Mouse (Mus musculus): ENCODE measurements around the gene Hs3st6. TPM values are rescaled to one million over a fixed set of nuclear protein-coding genes. Genes with fewer than 3 reads are reported as not detected.
A peak's percentile ranks its signal among the peaks of the same experiment; 100 is the strongest.

Gene Hs3st6
- total RNA-seq, 1 experiment = 1.6 TPM

DNA sequence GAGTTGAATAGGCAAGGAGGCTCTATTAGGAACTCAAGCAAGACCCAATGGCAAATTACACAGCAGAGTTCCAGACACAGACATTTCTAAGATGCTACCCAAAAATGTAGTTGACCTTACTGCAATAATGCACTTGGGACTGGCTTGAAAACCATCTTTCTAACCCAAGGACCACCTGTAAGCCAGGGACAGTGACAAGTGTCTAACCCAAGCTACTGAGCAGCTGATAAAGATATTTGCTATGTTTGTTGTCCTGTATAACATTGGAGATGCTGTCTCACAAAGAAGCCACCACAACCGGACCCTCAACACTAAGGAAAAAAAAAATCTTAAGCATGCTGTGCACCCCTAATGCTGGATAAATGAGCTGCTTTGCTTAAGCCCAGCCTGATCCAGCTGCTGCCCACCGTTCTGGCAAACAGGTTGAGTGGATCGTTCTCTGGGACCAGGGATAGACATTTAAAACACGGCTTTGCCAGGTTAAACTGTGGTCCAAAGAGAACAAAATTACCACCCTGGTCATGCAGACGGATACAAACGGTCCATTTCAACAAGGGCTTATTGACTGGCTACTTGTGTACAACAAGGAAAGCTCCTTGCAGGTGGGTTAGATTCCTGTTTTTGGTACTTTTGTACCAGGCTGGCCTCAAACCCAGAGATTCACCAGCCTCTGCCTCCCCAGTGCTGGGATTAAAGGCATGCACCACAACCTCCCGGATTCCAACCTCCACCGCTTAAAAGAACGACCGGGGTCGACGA is 29.5 kb upstream of the Hs3st6 start:
- H3K4me1 ChIP-seq (ENCODE audit: control insufficient read depth in 2 of 2, insufficient read depth in 2 of 2, low read length in 2 of 2, poor library complexity in 1 of 2) = peaks cover 0 to 8% of the 10 kb centered on the region in 2 experiments; a peak in 1 of 4 replicates
- H3K27ac ChIP-seq (ENCODE audit: insufficient read depth, low read depth, low read length, poor library complexity, severe bottlenecking) = no peak overlapping the region
- H3K9ac ChIP-seq (ENCODE audit: insufficient read depth, low read depth, low read length, poor library complexity, severe bottlenecking) = peak overlapping the region; percentile 95
- no peak for DNase-seq (ENCODE audit: low read depth, low spot score)
- TF ChIP-seq CHD2 (IDR thresholded peaks at IDR 0.05; ENCODE audit: low read depth, low read length) (no peak), MAFK (IDR thresholded peaks at IDR 0.05; ENCODE audit: insufficient read depth, low read depth, low read length) (no peak), ZNF384 (IDR thresholded peaks at IDR 0.05; ENCODE audit: low read depth, low read length) (no peak), ZC3H11A (IDR thresholded peaks at IDR 0.05; ENCODE audit: borderline replicate concordance, low read depth, low read length) (no peak), HCFC1 (IDR thresholded peaks at IDR 0.05; ENCODE audit: borderline replicate concordance, insufficient read depth, low read length) (no peak)
- peak overlapping the region; percentile 73 to 95 for H3K4me3 ChIP-seq (ENCODE audit: insufficient read depth in 1 of 2, low read depth in 1 of 2, low read length in 2 of 2, poor library complexity in 1 of 2, severe bottlenecking in 1 of 2)
- peaks cover 26% of the 10 kb centered on the region for H3K36me3 ChIP-seq (ENCODE audit: control insufficient read depth, insufficient read depth, low read length, poor library complexity, severe bottlenecking)
- H3K9me3 ChIP-seq (ENCODE audit: control insufficient read depth, insufficient read depth, low read depth, low read length) = no peaks in the 10 kb centered on the region
- in situ Hi-C loops (cut with MboI; ENCODE audit: low sequenced_read_pairs in 2 of 2, unreplicated experiment in 2 of 2) = no loop called here

DNA sequence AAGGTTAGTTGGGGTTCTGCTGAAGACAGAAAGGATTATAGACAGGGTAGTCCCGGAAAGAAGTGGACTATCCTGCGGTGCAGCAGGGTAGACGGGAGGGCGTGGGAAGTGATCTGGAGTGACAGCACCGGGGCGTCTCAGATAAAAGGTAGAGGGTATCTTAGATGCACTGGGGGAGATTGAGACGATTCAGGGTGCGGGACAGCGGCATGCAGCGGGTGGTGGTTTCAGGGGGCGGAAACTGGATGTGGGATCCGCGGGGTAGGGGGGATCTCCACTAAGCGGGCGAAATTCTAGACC is 29.0 kb upstream of the Hs3st6 start:
- H3K4me3 ChIP-seq (ENCODE audit: insufficient read depth in 1 of 2, low read depth in 1 of 2, low read length in 2 of 2, poor library complexity in 1 of 2, severe bottlenecking in 1 of 2) = peak overlapping the region; percentile 73 to 95
- DNase-seq (ENCODE audit: low read depth, low spot score) = no peak
- H3K36me3 ChIP-seq (ENCODE audit: control insufficient read depth, insufficient read depth, low read length, poor library complexity, severe bottlenecking) = peaks cover 23% of the 10 kb centered on the region
- H3K9me3 ChIP-seq (ENCODE audit: control insufficient read depth, insufficient read depth, low read depth, low read length) = no peaks in the 10 kb centered on the region
- in situ Hi-C loops (cut with MboI; ENCODE audit: low sequenced_read_pairs in 2 of 2, unreplicated experiment in 2 of 2) = no loop called here
- peak overlapping the region; percentile 95 for H3K9ac ChIP-seq (ENCODE audit: insufficient read depth, low read depth, low read length, poor library complexity, severe bottlenecking)
- peak overlapping the region; percentile 47; the same call in 1 of the 2 replicates for H3K27ac ChIP-seq (ENCODE audit: insufficient read depth, low read depth, low read length, poor library complexity, severe bottlenecking)
- TF ChIP-seq ZC3H11A (IDR thresholded peaks at IDR 0.05; ENCODE audit: borderline replicate concordance, low read depth, low read length) = no peak
- TF ChIP-seq CHD2 (IDR thresholded peaks at IDR 0.05; ENCODE audit: low read depth, low read length) = no peak
- TF ChIP-seq MAFK (IDR thresholded peaks at IDR 0.05; ENCODE audit: insufficient read depth, low read depth, low read length) = no peak
- TF ChIP-seq HCFC1 (IDR thresholded peaks at IDR 0.05; ENCODE audit: borderline replicate concordance, insufficient read depth, low read length) = no peak
- TF ChIP-seq ZNF384 (IDR thresholded peaks at IDR 0.05; ENCODE audit: low read depth, low read length) = no peak
- peaks cover 0 to 8% of the 10 kb centered on the region in 2 experiments; a peak in 1 of 4 replicates for H3K4me1 ChIP-seq (ENCODE audit: control insufficient read depth in 2 of 2, insufficient read depth in 2 of 2, low read length in 2 of 2, poor library complexity in 1 of 2)

DNA sequence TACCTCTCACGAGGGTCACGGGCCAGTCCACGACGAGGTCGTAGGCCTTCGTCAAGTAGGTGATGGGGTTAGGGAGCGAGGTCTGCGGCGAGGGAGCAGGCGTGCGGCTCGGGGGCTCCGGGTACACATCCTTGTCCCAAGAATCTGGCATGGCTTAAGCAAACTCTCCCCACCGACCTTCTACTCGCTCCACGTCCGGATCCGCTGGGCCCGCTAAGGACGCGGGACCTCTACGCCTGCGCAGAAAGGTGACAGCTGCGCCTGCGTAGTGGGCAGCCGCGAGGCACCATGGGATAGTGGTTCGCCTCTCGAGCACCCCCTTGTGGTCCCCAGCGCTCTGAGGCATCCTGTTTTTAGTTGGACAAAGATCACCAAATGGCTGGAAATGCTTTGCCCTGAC is 28.6 kb upstream of the Hs3st6 start, which contains the start of gene Ndufb10:
Gene Ndufb10 (minus strand): TSS at position 295 of the 400 bp plus-strand sequence.
- DNase-seq (ENCODE audit: low read depth, low spot score) = peak; percentile 96
- peak within 1 kb of the TSS; percentile 73 to 95 for H3K4me3 ChIP-seq (ENCODE audit: insufficient read depth in 1 of 2, low read depth in 1 of 2, low read length in 2 of 2, poor library complexity in 1 of 2, severe bottlenecking in 1 of 2)
- TF ChIP-seq CHD2 (IDR thresholded peaks at IDR 0.05; ENCODE audit: low read depth, low read length) = no peak
- TF ChIP-seq HCFC1 (IDR thresholded peaks at IDR 0.05; ENCODE audit: borderline replicate concordance, insufficient read depth, low read length) = peak; percentile 57; the same call in 1 of the 2 replicates
- TF ChIP-seq ZC3H11A (IDR thresholded peaks at IDR 0.05; ENCODE audit: borderline replicate concordance, low read depth, low read length) = no peak
- TF ChIP-seq ZNF384 (IDR thresholded peaks at IDR 0.05; ENCODE audit: low read depth, low read length) = no peak
- no peak for TF ChIP-seq MAFK (IDR thresholded peaks at IDR 0.05; ENCODE audit: insufficient read depth, low read depth, low read length)

DNA sequence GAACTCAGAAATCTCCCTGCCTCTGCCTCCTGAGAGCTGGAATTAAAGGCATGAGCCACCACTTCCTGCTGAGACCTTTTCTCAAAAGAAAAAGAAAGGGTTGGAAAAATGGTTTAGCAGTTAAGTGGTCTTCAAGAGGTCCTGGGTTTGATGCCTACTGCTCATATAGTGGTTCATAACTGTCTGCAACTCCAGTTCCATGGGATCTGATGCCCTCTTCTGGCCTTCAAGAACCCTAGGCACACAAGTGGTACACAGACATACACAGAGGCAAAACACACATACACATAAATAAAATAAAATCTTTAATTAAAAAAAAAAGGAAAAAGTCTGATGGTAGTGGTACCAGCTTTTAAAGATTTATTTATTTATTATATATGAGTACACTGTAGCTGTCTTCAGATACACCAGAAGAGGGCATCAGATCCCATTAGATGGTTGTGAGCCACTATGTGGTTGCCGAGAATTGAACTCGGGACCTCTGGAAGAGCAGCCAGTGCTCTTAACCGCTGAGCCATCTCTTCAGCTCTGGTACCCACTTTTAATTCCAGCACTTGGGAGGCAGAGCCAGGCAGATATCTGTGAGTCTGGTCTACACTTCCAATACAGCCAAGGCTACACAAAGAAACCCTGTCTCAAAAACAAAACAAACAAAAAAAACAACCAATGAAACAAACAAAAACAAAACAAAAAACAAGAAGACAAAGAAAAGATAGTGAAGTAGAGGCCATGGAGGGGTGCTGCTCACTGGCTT is 27.0 kb upstream of the Hs3st6 start:
- in situ Hi-C loops (cut with MboI; ENCODE audit: low sequenced_read_pairs in 2 of 2, unreplicated experiment in 2 of 2) = no loop called here
- H3K9ac ChIP-seq (ENCODE audit: insufficient read depth, low read depth, low read length, poor library complexity, severe bottlenecking) = no peak overlapping the region
- no peak for DNase-seq (ENCODE audit: low read depth, low spot score)

More for the DNA sequence above, 28.6 kb upstream of the Hs3st6 start, which contains the start of gene Ndufb10:
- in situ Hi-C loops (cut with MboI; ENCODE audit: low sequenced_read_pairs in 2 of 2, unreplicated experiment in 2 of 2) = no loop called here
- peaks cover 0 to 8% of the 10 kb centered on the region in 2 experiments; a peak in 1 of 4 replicates for H3K4me1 ChIP-seq (ENCODE audit: control insufficient read depth in 2 of 2, insufficient read depth in 2 of 2, low read length in 2 of 2, poor library complexity in 1 of 2)
- H3K9me3 ChIP-seq (ENCODE audit: control insufficient read depth, insufficient read depth, low read depth, low read length) = no peaks in the 10 kb centered on the region
- H3K36me3 ChIP-seq (ENCODE audit: control insufficient read depth, insufficient read depth, low read length, poor library complexity, severe bottlenecking) = peaks cover 23% of the 10 kb centered on the region
- H3K9ac ChIP-seq (ENCODE audit: insufficient read depth, low read depth, low read length, poor library complexity, severe bottlenecking) = peak within 1 kb of the TSS; percentile 95
- peak within 1 kb of the TSS; percentile 63 for H3K27ac ChIP-seq (ENCODE audit: insufficient read depth, low read depth, low read length, poor library complexity, severe bottlenecking)

More for the DNA sequence above, 27.0 kb upstream of the Hs3st6 start:
- Histone ChIP-seq H3K36me3 (ENCODE audit: control insufficient read depth, insufficient read depth, low read length, poor library complexity, severe bottlenecking) (peaks cover 16% of the 10 kb centered on the region), H3K4me1 (ENCODE audit: control insufficient read depth in 2 of 2, insufficient read depth in 2 of 2, low read length in 2 of 2, poor library complexity in 1 of 2) (peaks cover 0 to 8% of the 10 kb centered on the region in 2 experiments; a peak in 1 of 4 replicates), H3K4me3 (ENCODE audit: insufficient read depth in 1 of 2, low read depth in 1 of 2, low read length in 2 of 2, poor library complexity in 1 of 2, severe bottlenecking in 1 of 2) (no peak overlapping the region), H3K27ac (ENCODE audit: insufficient read depth, low read depth, low read length, poor library complexity, severe bottlenecking) (no peak overlapping the region), H3K9me3 (ENCODE audit: control insufficient read depth, insufficient read depth, low read depth, low read length) (no peaks in the 10 kb centered on the region)
- TF ChIP-seq HCFC1 (IDR thresholded peaks at IDR 0.05; ENCODE audit: borderline replicate concordance, insufficient read depth, low read length) (no peak), MAFK (IDR thresholded peaks at IDR 0.05; ENCODE audit: insufficient read depth, low read depth, low read length) (no peak), CHD2 (IDR thresholded peaks at IDR 0.05; ENCODE audit: low read depth, low read length) (no peak), ZC3H11A (IDR thresholded peaks at IDR 0.05; ENCODE audit: borderline replicate concordance, low read depth, low read length) (no peak), ZNF384 (IDR thresholded peaks at IDR 0.05; ENCODE audit: low read depth, low read length) (no peak)

Data from ES-E14 (cell line).